Mouse (Mus musculus) E14TG2a.4 (cell line): ENCODE results near the gene Cks2.

ENCODE experiments used
- CTCF ChIP-seq: conservative IDR thresholded peaks from 2 replicates; pipeline ENCODE4 v1.5.1; 2014; ENCODE audit warnings: low read length
- POU5F1 ChIP-seq: IDR thresholded peaks from 2 replicates; pipeline ENCODE4 v1.6.1; 2014; ENCODE audit warnings: low read length, borderline replicate concordance

DNA sequence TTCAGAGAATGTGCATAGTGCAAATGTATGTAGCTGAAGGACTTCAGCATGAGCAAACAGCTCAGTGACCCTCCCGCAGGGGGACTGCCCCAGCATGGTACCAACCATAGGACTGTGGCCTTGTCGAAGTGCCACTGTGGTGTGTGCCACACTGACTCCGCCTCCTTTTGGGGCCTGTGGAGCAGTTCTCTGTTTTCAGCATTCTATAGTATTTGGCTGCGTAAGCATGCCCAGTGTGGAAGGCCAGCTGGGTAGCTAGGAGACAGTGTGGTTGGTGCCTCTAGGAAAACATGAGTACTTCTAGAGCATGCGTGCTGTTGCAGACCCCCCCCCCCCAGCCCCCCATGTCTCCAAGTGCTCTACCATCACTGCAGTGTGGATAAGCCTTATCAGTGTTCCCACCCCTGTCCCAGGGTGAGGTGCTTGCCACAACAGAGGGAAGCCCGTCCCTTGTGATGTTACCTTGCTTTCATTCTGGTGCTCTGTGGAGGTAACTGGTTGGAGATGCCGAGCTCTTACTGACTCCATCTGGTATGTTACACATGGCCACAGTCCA, 32.7 kb downstream of the Cks2 start:
- no peak for TF ChIP-seq CTCF
- no peak for TF ChIP-seq POU5F1
